In genomic region chr8:122665221-122665620, GRCm38 (mm10) we compare ENCODE assay signal across 9 mouse cellular contexts. TPM values are rescaled to one million over a fixed set of nuclear protein-coding genes. Genes with fewer than 3 reads are reported as not detected.
DNase-seq lines count a peak whose midpoint lies in the region; ATAC-seq and TF ChIP-seq lines count a peak whose summit lies in the region.
"Had no signal": no experiment of that assay in that cellular context is flagged by ENCODE, and none has a peak within 500 bp of the region (broad histone marks: within the 10 kb centered on the region; RNA-seq: fewer than 3 reads in every experiment).

No protein-coding gene starts in this region.

- peaks cover 17% of the 10 kb centered on the region for H3K4me1 ChIP-seq in bone marrow, adult 2 months (ENCODE audit: control insufficient read depth, insufficient read depth, low read length)
- H3K4me1 ChIP-seq in embryonic facial prominence, embryonic 14.5 days (ENCODE audit: control insufficient read depth, insufficient read depth, low read length) = peaks cover 48% of the 10 kb centered on the region
- peaks cover 38% of the 10 kb centered on the region for H3K4me1 ChIP-seq in midbrain, embryonic 14.5 days (ENCODE audit: control insufficient read depth, insufficient read depth, low read length)

- no peaks in the 10 kb centered on the region for H3K9me3 ChIP-seq in embryonic facial prominence, embryonic 14.5 days (ENCODE audit: control insufficient read depth, low read length)
- H3K9me3 ChIP-seq in midbrain, embryonic 14.5 days (ENCODE audit: control insufficient read depth, low read length) = no peaks in the 10 kb centered on the region

- DNase-seq in layer of hippocampus, adult 9-11 months = peak; percentile 77
- no peak for DNase-seq in layer of hippocampus, adult 9-10 months (ENCODE audit: low spot score)
- peak; percentile 86 for DNase-seq in embryonic facial prominence, embryonic 14.5 days (ENCODE audit: low spot score)
- peak; percentile 85 for DNase-seq in heart, postnatal 10 days
- DNase-seq in left cerebral cortex, postnatal 36 days (ENCODE audit: low spot score in 2 of 2) = peak; percentile 21 to 35
- no peak for DNase-seq in midbrain, embryonic 14.5 days
- DNase-seq in spleen, postnatal 36 days (ENCODE audit: low spot score in 2 of 2) = no peak

- peak overlapping the region; percentile 16 for H3K4me2 ChIP-seq in embryonic facial prominence, embryonic 14.5 days (ENCODE audit: low read depth, low read length)
- H3K4me2 ChIP-seq in midbrain, embryonic 14.5 days (ENCODE audit: low read length) = 0 out of 2 replicates have a peak overlapping the region, but pooled peaks have one; percentile 15

- ATAC-seq in embryonic facial prominence, embryonic 14.5 days (ENCODE audit: low read depth) = peak; percentile 67
- no peak for ATAC-seq in midbrain, embryonic 14.5 days (ENCODE audit: low FRiP score, low TSS enrichment)

- TF ChIP-seq POLR2A in bone marrow, adult 2 months (IDR thresholded peaks at IDR 0.05; ENCODE audit: borderline replicate concordance, control insufficient read depth, low read depth, low read length) = no peak

- no peak overlapping the region for H3K4me3 ChIP-seq in bone marrow, adult 2 months (replicated peaks; ENCODE audit: control insufficient read depth, low read depth, low read length)
- no peak overlapping the region for H3K4me3 ChIP-seq in embryonic facial prominence, embryonic 14.5 days (ENCODE audit: low read depth, low read length)
- no peak overlapping the region for H3K4me3 ChIP-seq in midbrain, embryonic 14.5 days (replicated peaks; ENCODE audit: low read depth, low read length)

- intact Hi-C loops in heart, postnatal 10 days (cut with DNase I) = no loop called here
- intact Hi-C loops in left cerebral cortex, postnatal 36 days (cut with DNase I) = no loop called here

- TF ChIP-seq CTCF in bone marrow, adult 2 months (IDR thresholded peaks at IDR 0.05; ENCODE audit: control insufficient read depth, insufficient read depth, low read length) = no peak

- no peak overlapping the region for H3K9ac ChIP-seq in embryonic facial prominence, embryonic 14.5 days (ENCODE audit: low read depth, low read length)
- H3K9ac ChIP-seq in midbrain, embryonic 14.5 days (replicated peaks; ENCODE audit: low read length) = no peak overlapping the region

- peak overlapping the region; percentile 1; the same call in 1 of the 2 replicates for H3K27ac ChIP-seq in bone marrow, adult 2 months (ENCODE audit: control insufficient read depth, insufficient read depth, low read depth, low read length, poor library complexity)
- H3K27ac ChIP-seq in embryonic facial prominence, embryonic 14.5 days (replicated peaks; ENCODE audit: low read depth, low read length) = peak overlapping the region; percentile 75
- H3K27ac ChIP-seq in midbrain, embryonic 14.5 days (replicated peaks; ENCODE audit: low read depth, low read length) = peak overlapping the region; percentile 63

- no peaks in the 10 kb centered on the region for H3K36me3 ChIP-seq in embryonic facial prominence, embryonic 14.5 days (ENCODE audit: control insufficient read depth, insufficient read depth, low read length)
- H3K36me3 ChIP-seq in midbrain, embryonic 14.5 days (ENCODE audit: control insufficient read depth, insufficient read depth, low read length) = no peaks in the 10 kb centered on the region

- 21% methylated on average over 8 of the region's 8 CpGs for WGBS in bone marrow, adult 2 months
- 20% methylated on average over 8 of the region's 8 CpGs for WGBS in embryonic facial prominence, embryonic 14.5 days
- WGBS in midbrain, embryonic 14.5 days = 59% methylated on average over 8 of the region's 8 CpGs

- no peaks in the 10 kb centered on the region; the same call in 1 of the 2 replicates for H3K27me3 ChIP-seq in embryonic facial prominence, embryonic 14.5 days (replicated peaks; ENCODE audit: control insufficient read depth, insufficient read depth, low read length)
- no peaks in the 10 kb centered on the region for H3K27me3 ChIP-seq in midbrain, embryonic 14.5 days (ENCODE audit: control insufficient read depth, insufficient read depth, low read length)

RNA-seq across cellular contexts. Expression of gene Cbfa2t3, which starts 33.7 kb away (rescaled TPM):
- 16.3 and 58.8 TPM in 2 replicates for polyA plus RNA-seq in bone marrow, adult 2 months (2011; ENCODE audit: insufficient read depth, insufficient read length, low replicate concordance, missing spikeins)
- polyA plus RNA-seq in embryonic facial prominence, embryonic 14.5 days (2014; fragmentation: Nextera tagmentation; extraction: Ambion mirVana) = 7.2 and 8.1 TPM in 2 replicates
- 10 to 100 TPM; 22.2 to 24.5 TPM for total RNA-seq in heart, postnatal 10 days (2021)
- 10 to 100 TPM; 26.2 to 37.5 TPM for total RNA-seq in left cerebral cortex, postnatal 36 days (2021)
- 25.2 and 28.7 TPM in 2 replicates for polyA plus RNA-seq in midbrain, embryonic 14.5 days (2014; fragmentation: Nextera tagmentation; extraction: Ambion mirVana)

RNA-seq across cellular contexts. Expression of gene Pabpn1l, which starts 42.7 kb away (rescaled TPM):
- polyA plus RNA-seq in bone marrow, adult 2 months (2011; ENCODE audit: insufficient read depth, insufficient read length, low replicate concordance, missing spikeins) = not detected in 2 replicates
- polyA plus RNA-seq in embryonic facial prominence, embryonic 14.5 days (2014; fragmentation: Nextera tagmentation; extraction: Ambion mirVana) = 0.35 TPM in 1 of 2 replicates, not detected in the other
- not detected for total RNA-seq in heart, postnatal 10 days (2021)
- total RNA-seq in left cerebral cortex, postnatal 36 days (2021) = not detected
- polyA plus RNA-seq in midbrain, embryonic 14.5 days (2014; fragmentation: Nextera tagmentation; extraction: Ambion mirVana) = not detected in 2 replicates
- total RNA-seq: left cerebral cortex, adult 18-20 months had no signal

RNA-seq across cellular contexts. Expression of gene Trappc2l, which starts 53.8 kb away (rescaled TPM):
- polyA plus RNA-seq in bone marrow, adult 2 months (2011; ENCODE audit: insufficient read depth, insufficient read length, low replicate concordance, missing spikeins) = 14.0 and 36.5 TPM in 2 replicates
- 66.7 and 74.5 TPM in 2 replicates for polyA plus RNA-seq in embryonic facial prominence, embryonic 14.5 days (2014; fragmentation: Nextera tagmentation; extraction: Ambion mirVana)
- 10 to 100 TPM; 54.7 to 57.4 TPM for total RNA-seq in heart, postnatal 10 days (2021)
- total RNA-seq in left cerebral cortex, postnatal 36 days (2021) = 10 to 100 TPM; 78.7 to 84.5 TPM
- polyA plus RNA-seq in midbrain, embryonic 14.5 days (2014; fragmentation: Nextera tagmentation; extraction: Ambion mirVana) = 107 and 158 TPM in 2 replicates

RNA-seq across cellular contexts. Expression of gene Galns, which starts 54.0 kb away (rescaled TPM):
- 18.7 and 40.6 TPM in 2 replicates for polyA plus RNA-seq in bone marrow, adult 2 months (2011; ENCODE audit: insufficient read depth, insufficient read length, low replicate concordance, missing spikeins)
- polyA plus RNA-seq in embryonic facial prominence, embryonic 14.5 days (2014; fragmentation: Nextera tagmentation; extraction: Ambion mirVana) = 13.1 TPM in 2 replicates
- total RNA-seq in heart, postnatal 10 days (2021) = 1 to 10 TPM; 6.6 to 7.1 TPM
- total RNA-seq in left cerebral cortex, postnatal 36 days (2021) = 1 to 10 TPM; 8.8 to 9.2 TPM
- polyA plus RNA-seq in midbrain, embryonic 14.5 days (2014; fragmentation: Nextera tagmentation; extraction: Ambion mirVana) = 5.5 and 6.3 TPM in 2 replicates

Comparison
In these comparisons a context has a peak if more than half of its experiments do, and no peak if none do; other contexts are left out.
1. DNase-seq: peak in layer of hippocampus, adult 9-11 months (single experiment), embryonic facial prominence, embryonic 14.5 days (single experiment), heart, postnatal 10 days (2 of 2) and left cerebral cortex, postnatal 36 days (2 of 2); none in layer of hippocampus, adult 9-10 months (single experiment), midbrain, embryonic 14.5 days (single experiment) and spleen, postnatal 36 days (0 of 2).
2. H3K27ac ChIP-seq: peak in every context shown above with its lines; median percentile 75 in embryonic facial prominence, embryonic 14.5 days; 63 in midbrain, embryonic 14.5 days; 1 in bone marrow, adult 2 months.